Mouse (Mus musculus) embryonic stem cell, embryonic (primary cell): ENCODE data around the gene Mtmr12.

Experiments used
- CTCF ChIA-PET, 4 experiments: fragments of 300-600 bp in 2 of 4; fragments of 350-600 bp in 2 of 4; sonication (Branson Sonifier 250); formaldehyde crosslinking; loops; one replicate each; lab custom pipeline; 2022; ENCODE audit warnings: inconsistent platforms in 2 of 4; lab: Charles Lee
- POLR2A ChIA-PET, 4 experiments: fragments of 300-600 bp in 2 of 4; fragments of 350-600 bp in 2 of 4; sonication (Branson Sonifier 250); formaldehyde crosslinking; loops; one replicate each; lab custom pipeline; 2022; ENCODE audit warnings: antibody characterized with exemption in 4 of 4, inconsistent platforms in 1 of 4; lab: Charles Lee

The Mtmr12 gene

DNA sequence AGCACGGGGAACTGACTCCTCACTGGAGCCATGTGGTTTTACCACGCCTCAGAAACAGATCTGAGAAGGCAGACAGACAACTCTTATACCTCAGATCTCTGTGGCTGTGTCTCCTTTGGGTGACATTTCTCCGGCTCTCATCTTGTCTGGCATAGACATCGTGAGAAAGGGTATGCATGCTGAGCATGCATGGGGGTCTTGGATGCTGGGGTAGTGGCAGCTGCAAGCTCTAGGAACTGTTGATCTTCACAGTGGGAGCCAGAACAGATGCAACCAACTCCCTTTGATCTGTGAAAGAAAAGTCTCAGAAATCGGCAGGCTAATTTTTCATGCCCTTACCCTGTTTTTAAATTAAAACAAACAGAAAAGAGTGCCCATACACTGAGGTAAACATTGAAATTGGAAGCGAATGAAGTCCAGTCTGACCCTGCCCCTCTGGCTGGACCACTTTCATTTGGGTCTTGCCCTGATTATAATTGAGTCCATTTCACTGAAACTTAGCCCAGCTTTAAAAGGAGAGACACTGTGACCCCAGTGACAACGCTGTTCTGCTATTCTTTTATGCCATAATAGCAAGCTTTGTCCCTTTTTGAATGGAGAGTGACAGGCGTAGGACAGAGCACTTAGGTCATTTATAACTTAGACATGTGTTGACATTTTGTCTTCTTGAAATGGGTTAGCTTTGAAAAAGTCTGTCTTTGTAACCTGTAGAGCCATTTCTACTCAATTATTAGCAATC is 17.9 kb downstream of the Mtmr12 start:
- POLR2A ChIA-PET, result interaction anchor here in 2 of 4 experiments (0.9 to 2.6 kb wide), 12 partner anchors 9 to 24 kb away, joined by 3 to 10 read pairs (median 5); partner anchors contain the start of gene Mtmr12 (in 2 of the 2)
- CTCF ChIA-PET, result interaction anchor here in 3 of 4 experiments (0.6 to 1.9 kb wide), 4 partner anchors 9 to 205 kb away, joined by 3 to 9 read pairs (median 6); no protein-coding TSS in a partner anchor

DNA sequence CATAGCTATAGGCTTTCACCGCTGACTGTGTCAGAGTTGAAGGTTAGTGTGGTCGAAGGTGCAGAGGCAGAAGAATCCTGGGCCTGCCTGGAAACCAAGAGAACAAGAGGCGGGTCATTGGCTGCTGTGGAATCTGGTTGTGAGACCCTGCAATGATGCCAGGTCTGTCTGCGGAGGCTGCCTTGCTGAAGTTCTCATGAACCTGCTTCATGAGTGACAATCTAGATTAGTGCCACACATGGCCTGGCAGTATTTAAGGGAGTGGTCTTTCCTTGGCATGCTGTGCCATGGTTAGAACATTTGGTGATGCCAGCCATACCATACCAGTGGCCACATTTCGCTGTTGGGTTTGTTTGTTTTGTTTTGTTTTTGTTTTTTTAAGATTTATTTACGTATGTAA is 18.6 kb downstream of the Mtmr12 start:
- CTCF ChIA-PET, result interaction anchor here in 3 of 4 experiments (0.6 to 1.9 kb wide), 4 partner anchors 8 to 661 kb away, joined by 3 to 9 read pairs (median 4); no protein-coding TSS in a partner anchor

DNA sequence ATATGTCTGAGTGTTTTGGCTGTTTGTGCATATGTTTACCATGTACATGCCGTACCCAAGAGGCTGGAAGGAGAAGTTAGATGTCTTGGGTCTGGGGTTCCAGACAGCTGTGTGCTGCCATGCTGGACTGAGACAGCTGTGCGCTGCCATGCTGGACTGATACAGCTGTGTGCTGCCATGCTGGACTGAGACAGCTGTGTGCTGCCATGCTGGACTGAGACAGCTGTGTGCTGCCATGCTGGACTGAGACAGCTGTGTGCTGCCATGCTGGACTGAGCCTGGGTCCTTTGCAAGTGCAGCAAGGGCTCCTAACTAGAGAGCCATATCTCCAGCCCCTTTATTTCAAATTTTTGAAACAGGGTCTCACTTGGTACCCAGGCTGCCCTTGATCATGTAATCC is 19.4 kb downstream of the Mtmr12 start:
- ChIA-PET POLR2A (interaction anchor here in 1 of 4 experiments (1.2 to 1.9 kb wide), 2 partner anchors 11 to 21 kb away, joined by 4 read pairs; no protein-coding TSS in a partner anchor), CTCF (interaction anchor here in 1 of 4 experiments (0.6 kb wide), 1 partner anchor 146 kb away, joined by 4 read pairs; no protein-coding TSS in a partner anchor)

More for the DNA sequence above, 18.6 kb downstream of the Mtmr12 start:
- POLR2A ChIA-PET, result interaction anchor here in 2 of 4 experiments (1.0 to 2.2 kb wide), 8 partner anchors 8 to 21 kb away, joined by 3 to 7 read pairs (median 5); partner anchors contain the start of gene Mtmr12 (in 1 of the 2)

DNA sequence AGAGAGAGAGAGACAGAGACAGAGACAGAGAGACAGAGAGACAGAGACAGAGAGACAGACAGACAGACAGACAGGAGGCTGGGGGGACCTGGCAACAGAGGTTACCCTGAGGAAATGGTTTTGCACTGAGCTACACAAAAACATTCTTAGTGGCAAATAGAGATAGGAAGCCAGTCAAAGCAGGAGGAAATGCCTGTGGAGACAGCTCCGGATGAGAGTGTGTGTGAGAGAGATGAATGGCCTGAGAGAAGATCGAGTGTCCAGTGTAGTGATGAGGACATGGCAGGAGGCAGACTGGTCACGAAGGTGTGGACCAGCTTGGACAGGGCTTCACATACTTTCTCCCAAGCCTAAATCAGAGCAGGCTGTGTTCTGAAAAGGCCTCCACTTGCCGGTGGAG is 20.2 kb downstream of the Mtmr12 start:
- CTCF ChIA-PET, result interaction anchor here in 2 of 4 experiments (0.6 to 1.0 kb wide), 2 partner anchors 23 to 115 kb away, joined by 3 read pairs; no protein-coding TSS in a partner anchor
- POLR2A ChIA-PET, result interaction anchor here in 1 of 4 experiments (0.9 to 1.9 kb wide), 2 partner anchors 12 to 23 kb away, joined by 3 to 4 read pairs; no protein-coding TSS in a partner anchor

DNA sequence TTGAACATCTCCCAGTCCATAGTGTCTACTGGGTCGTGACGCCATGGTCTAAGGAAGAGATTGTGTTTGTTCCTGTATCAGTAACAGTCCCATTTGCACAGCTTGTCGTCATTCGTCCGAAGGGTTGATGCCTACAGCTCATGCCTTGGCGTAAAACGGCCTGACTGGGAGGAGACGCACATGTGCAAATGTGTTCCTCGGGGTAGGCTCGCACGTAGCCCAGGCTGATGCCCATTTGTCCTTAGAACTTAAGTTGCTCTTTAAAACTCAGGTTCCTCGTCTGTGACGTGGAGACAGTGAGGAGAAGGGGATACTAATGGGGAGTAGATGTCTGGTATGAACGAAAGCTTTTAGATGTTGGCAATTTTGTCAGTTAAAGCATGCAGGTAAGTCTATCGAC is 22.1 kb downstream of the Mtmr12 start:
- CTCF ChIA-PET, result interaction anchor here in 2 of 4 experiments (0.5 to 1.2 kb wide), 2 partner anchors 21 to 574 kb away, joined by 4 read pairs; no protein-coding TSS in a partner anchor
- POLR2A ChIA-PET, result interaction anchor here in 3 of 4 experiments (0.6 to 2.0 kb wide), 11 partner anchors 9 to 24 kb away, joined by 3 to 14 read pairs (median 4); partner anchors contain the start of gene Mtmr12 (in 1 of the 3)

DNA sequence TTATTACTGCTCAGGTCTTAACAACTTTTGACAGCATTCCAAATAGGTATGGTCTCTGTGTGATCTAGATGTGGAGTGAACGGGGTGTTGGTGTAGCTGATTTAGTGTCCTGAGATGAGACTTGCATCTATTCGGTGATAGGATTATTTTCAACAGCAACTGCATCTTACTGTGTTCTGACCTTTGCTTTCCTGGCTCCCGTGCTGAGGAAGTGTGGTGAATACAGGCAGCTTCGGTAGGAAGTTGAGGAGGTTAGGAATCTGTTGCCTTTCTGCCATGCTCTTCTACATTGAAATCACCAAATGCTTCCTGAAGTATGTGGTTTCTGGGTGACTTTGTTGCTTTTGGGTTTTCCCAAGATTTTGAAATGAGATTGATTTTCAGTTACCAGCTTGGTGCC is 22.5 kb downstream of the Mtmr12 start:
- CTCF ChIA-PET, result interaction anchor here in 1 of 4 experiments (1.2 kb wide), 1 partner anchor 21 kb away, joined by 4 read pairs; no protein-coding TSS in a partner anchor
- POLR2A ChIA-PET, result interaction anchor here in 3 of 4 experiments (0.8 to 2.0 kb wide), 10 partner anchors 10 to 238 kb away, joined by 3 to 14 read pairs (median 4); partner anchors contain the start of gene Mtmr12 (in 1 of the 3)

DNA sequence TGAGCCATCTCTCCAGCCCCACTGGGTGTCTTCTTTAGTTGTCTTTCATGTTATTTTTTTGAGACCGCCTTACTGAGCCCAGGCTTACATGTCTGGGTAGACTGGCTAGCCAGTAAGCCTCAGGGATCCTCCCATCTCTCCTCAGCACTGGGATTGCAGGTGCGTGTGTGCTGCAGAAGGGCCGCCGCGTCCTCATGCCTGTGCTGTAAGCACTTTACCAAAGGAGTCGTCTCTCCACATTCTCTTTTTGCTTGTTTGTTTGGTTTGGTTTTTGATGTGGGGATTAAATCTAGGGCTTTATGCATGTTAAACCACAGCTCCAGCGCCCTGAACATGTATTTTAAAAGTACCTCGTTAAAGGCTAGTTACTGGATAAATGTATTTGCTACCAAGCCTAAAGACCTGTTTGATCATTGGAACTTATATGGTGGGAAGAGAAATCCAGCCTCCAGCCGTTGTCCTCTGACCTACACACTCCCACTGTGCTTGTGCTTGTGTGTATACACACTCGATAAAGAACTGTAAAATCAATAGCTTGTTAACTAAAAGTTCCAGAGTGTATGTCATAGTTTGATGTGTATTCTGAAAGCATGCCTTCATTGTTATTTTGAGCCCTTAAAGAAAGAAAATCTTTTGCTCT is 24.9 kb downstream of the Mtmr12 start:
- ChIA-PET POLR2A (interaction anchor here in 3 of 4 experiments (0.8 to 6.6 kb wide), 12 partner anchors 9 to 192 kb away, joined by 3 to 35 read pairs (median 4); partner anchors contain the start of gene Mtmr12 (in 2 of the 3)), CTCF (interaction anchor here in 2 of 4 experiments (0.6 to 0.8 kb wide), 2 partner anchors 17 to 90 kb away, joined by 3 to 6 read pairs; no protein-coding TSS in a partner anchor)

DNA sequence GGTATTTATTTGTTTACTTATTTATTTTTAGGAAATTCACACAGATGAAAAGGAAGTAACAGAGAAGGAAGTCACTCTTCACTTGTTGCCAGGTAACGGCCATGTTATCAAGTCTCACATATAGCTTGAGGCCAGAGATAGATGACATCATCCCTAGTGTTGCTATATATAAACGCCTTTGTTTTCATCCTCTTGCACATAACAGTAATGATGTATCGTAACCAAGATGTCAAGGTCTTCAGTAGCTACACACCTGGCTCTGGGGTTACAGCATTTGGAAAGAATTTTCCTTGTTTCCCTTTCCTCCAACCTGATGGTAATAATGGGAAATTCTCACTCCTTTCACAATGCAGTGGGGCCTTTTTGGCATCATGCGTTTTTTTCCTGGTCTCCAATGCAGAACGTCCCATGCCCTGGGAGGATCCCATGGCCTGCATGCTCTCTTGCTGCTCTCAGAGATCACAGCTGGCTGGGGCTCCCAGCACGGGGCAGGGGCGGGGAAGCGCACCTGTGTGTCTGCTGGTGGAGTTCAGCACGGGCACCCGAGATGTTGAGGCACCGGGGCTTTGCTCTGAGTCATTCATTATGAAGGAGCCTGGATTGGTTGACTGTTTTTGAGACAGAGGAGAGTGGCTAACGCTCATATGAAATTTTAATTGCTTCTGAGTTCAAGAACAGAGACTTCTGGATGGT is 25.6 kb downstream of the Mtmr12 start:
- CTCF ChIA-PET, result interaction anchor here in 3 of 4 experiments (0.6 to 1.7 kb wide), 6 partner anchors 8 to 89 kb away, joined by 3 to 9 read pairs (median 4); no protein-coding TSS in a partner anchor
- POLR2A ChIA-PET, result interaction anchor here in 3 of 4 experiments (0.7 to 6.6 kb wide), 18 partner anchors 8 to 193 kb away, joined by 3 to 37 read pairs (median 4); partner anchors contain the start of gene Mtmr12 (in 2 of the 3)

DNA sequence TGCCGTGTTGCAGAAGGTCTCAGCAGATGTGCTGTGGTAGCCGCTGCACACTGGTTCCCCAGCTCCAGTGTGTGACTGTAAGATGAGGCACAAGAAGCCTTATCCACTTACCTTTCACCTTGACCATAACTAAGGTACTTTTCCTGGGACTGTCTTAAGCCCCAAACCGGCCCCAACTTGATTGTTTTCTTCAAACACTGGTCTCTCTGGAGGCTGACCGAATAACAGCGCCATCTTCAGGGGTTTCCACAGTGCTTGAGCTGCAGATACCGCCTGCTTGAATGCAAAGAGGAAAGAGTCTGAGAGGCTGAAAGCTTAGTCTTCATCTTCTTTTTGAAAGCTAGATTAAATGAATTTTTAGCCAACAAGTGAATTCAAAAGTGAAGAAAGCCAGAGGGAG is 26.6 kb downstream of the Mtmr12 start:
- ChIA-PET POLR2A (interaction anchor here (0.5 to 6.6 kb wide), 27 partner anchors 8 to 194 kb away, joined by 3 to 37 read pairs (median 5); partner anchors contain the start of genes Mtmr12 (in 2 of the 4) and Golph3 (in 1 of the 4)), CTCF (interaction anchor here (0.5 to 2.5 kb wide), 16 partner anchors 8 to 409 kb away, joined by 3 to 15 read pairs (median 5); no protein-coding TSS in a partner anchor)

DNA sequence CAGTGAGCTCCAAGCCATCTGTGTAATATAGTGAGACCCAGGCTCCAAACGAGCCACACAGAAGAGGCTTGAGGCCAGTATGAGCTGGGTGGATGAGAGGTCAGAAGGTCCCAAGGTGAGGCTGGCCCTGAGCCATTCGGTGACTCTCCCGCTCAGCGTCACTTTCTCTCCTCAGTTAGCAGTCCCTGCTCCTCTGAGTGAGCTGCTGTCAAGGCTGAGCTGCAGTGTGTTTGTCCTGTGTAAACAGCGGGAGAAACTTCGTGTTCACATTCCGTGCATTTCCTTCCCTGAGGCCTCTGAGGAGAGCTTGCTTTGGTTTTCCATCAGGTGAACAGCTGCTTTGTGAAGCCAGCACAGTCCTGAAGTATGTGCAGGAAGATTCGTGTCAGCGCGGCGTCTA is 27.6 kb downstream of the Mtmr12 start:
- POLR2A ChIA-PET, result interaction anchor here in 3 of 4 experiments (0.5 to 6.6 kb wide), 31 partner anchors 9 to 353 kb away, joined by 3 to 37 read pairs (median 6); partner anchors contain the start of genes Golph3 (in 1 of the 3) and Mtmr12 (in 1 of the 3)
- CTCF ChIA-PET, result interaction anchor here (0.6 to 2.5 kb wide), 20 partner anchors 10 to 1575 kb away, joined by 3 to 15 read pairs (median 4); no protein-coding TSS in a partner anchor

DNA sequence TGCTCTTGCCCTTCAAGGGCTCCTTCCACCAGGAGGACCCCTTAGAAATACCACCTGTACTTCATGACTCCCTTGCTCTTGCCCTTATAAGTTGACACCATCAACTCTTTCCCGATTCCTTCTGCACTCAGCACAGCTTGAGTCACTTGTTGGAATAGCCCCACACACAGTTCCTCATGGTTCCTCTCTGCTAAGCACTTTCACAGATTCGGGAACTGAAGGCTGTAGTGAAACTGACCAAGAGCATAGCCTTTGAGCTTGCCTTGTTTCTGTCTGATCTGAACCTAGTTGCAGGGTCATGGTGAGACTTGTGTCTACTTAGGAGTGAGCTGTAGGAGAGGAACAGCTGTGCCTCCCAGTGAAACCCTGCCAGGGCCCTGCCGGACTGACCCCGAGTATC is 28.2 kb downstream of the Mtmr12 start:
- POLR2A ChIA-PET, result interaction anchor here in 3 of 4 experiments (0.5 to 6.6 kb wide), 26 partner anchors 10 to 354 kb away, joined by 3 to 37 read pairs (median 6); partner anchors contain the start of gene Mtmr12 (in 1 of the 3)
- CTCF ChIA-PET, result interaction anchor here (0.5 to 2.5 kb wide), 13 partner anchors 14 to 345 kb away, joined by 3 to 15 read pairs (median 5); no protein-coding TSS in a partner anchor

DNA sequence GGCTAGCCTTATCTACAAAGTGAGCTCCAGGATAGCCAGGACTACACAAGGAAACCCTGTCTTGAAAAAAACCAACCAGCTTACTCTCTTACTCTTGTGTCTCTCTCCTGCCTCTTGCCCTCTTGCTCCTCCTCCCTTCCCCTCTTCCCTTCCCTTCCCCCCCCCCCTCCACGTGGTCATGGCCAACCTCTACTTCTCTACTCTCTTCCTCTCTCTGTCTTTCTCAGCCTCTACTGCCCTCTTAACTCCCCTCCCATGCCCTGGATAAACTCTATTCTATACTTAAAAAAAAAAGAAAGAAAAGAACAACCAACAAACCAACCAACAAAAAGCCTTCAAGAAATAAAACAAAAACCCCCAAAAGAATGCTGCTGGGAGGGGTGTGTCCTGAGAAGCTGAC is 30.7 kb downstream of the Mtmr12 start:
- ChIA-PET POLR2A (interaction anchor here in 2 of 4 experiments (0.6 to 6.6 kb wide), 9 partner anchors 11 to 230 kb away, joined by 3 to 35 read pairs (median 5); partner anchors contain the start of gene Mtmr12 (in 1 of the 2)), CTCF (interaction anchor here in 2 of 4 experiments (0.6 to 1.5 kb wide), 3 partner anchors 12 to 72 kb away, joined by 8 to 13 read pairs (median 12); no protein-coding TSS in a partner anchor)

DNA sequence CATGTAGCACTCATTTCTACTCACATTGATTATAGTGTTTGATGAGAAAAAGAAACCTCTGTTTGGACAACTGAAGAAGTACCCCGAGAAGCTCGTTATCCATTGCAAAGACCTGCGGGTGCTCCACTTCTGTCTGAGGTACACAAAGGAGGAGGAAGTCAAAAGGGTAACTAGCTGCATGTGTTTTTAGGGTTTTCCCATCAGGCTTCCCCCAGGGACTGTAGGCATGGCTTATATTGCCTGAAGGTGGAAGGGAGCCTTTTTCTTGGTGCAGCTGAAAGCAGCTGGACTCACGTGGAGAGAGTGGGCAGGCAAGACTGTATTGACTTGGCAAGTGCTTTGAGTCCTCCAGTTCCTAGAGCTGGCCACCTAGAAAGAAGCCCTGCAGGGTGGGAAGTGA is 31.2 kb downstream of the Mtmr12 start:
- POLR2A ChIA-PET, result interaction anchor here in 2 of 4 experiments (0.9 to 6.6 kb wide), 6 partner anchors 11 to 32 kb away, joined by 3 to 35 read pairs (median 6); partner anchors contain the start of gene Mtmr12 (in 1 of the 2)

DNA sequence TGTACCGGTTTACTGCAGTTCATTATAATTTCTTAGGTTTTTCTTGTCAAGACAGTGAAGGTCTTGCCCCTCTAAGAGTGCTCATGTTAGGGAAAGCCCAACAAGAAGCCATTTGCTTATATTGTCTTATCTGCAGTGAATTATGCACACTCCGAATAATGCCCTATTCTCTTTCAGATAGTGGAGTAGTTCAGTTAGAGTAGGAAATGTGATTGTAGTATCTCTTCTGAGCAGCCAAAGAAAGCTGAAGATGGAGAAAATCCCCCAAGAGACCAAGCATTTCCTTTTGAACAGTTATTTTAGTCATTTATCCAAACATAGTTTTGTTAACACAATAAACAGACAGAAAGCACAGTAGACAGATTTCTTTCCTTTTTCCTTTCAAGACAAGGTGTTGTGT is 32.1 kb downstream of the Mtmr12 start:
- ChIA-PET CTCF (interaction anchor here in 2 of 4 experiments (1.4 to 1.6 kb wide), 2 partner anchors 11 kb away, joined by 4 to 6 read pairs; no protein-coding TSS in a partner anchor), POLR2A (interaction anchor here in 1 of 4 experiments (1.0 kb wide), 1 partner anchor 200 kb away, joined by 4 read pairs; no protein-coding TSS in a partner anchor)

More for the DNA sequence above, 31.2 kb downstream of the Mtmr12 start:
- CTCF ChIA-PET, result interaction anchor here in 1 of 4 experiments (1.5 kb wide), 1 partner anchor 12 kb away, joined by 12 read pairs; no protein-coding TSS in a partner anchor

DNA sequence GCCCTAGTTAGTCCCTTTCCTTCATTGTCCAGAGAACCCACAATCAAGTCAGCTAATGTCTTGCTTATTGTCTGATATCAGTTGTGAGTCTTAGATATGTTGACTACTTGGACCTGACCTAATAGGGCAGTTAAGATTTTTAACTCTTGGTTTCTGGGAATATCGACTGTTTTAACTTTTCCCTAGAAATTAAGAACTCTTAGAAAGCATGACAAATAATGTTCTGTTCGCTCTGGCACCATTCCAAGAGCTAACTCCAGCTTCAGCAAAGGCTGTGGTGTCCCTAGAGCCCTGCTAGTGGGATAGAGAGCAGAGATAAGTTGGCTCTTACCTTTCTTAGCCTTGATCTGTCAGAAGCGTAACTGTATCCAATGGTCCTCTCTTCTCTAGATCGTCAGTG is 32.7 kb downstream of the Mtmr12 start:
- ChIA-PET CTCF (interaction anchor here in 2 of 4 experiments (1.4 to 1.6 kb wide), 3 partner anchors 9 to 10 kb away, joined by 3 to 6 read pairs (median 4); no protein-coding TSS in a partner anchor), POLR2A (interaction anchor here in 1 of 4 experiments (1.0 to 1.5 kb wide), 2 partner anchors 41 to 201 kb away, joined by 4 to 5 read pairs; no protein-coding TSS in a partner anchor)

DNA sequence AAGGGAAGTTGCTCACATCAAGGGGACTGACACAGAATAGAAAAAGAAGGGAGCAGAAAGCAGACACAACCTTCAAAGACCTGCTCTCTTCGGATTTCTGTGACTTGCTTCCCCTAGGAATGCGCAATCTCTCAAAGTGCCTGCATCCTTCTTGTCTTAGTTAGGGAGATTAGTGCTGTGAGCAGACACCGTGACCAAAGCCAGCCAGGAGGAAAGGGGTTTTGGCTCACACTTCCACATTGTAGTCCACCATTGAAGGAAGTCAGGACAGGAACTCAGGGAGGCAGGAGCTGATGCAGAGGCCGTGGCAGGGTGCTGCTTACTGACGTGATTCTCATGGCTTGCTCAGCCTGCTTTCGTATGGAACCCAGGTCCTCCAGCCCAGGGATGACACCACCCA is 33.5 kb downstream of the Mtmr12 start:
- ChIA-PET CTCF (interaction anchor here in 3 of 4 experiments (0.5 to 1.6 kb wide), 5 partner anchors 8 to 662 kb away, joined by 3 to 6 read pairs (median 3); no protein-coding TSS in a partner anchor), POLR2A (interaction anchor here in 3 of 4 experiments (0.8 to 1.5 kb wide), 3 partner anchors 42 to 45 kb away, joined by 3 to 5 read pairs (median 3); no protein-coding TSS in a partner anchor)
